Mouse (Mus musculus) brown adipose tissue, adult 24 weeks (tissue): ENCODE results near the gene Bst1. TPM values are rescaled to one million over a fixed set of nuclear protein-coding genes. Genes with fewer than 3 reads are reported as not detected.

Source experiments
- H3K27ac ChIP-seq: fragments of 200-500 bp; replicated peaks from 2 replicates; pipeline ENCODE4 v1.5.1; 2012; ENCODE audit warnings: low read depth, mild to moderate bottlenecking, low read length
- H3K4me1 ChIP-seq: fragments of 200-500 bp; 2 replicates; pipeline ENCODE4 v1.6.1; 2012; ENCODE audit warnings: low read length, mixed read lengths; ENCODE audit not compliant: control insufficient read depth, insufficient read depth, insufficient read length
- H3K4me3 ChIP-seq: fragments of 200-500 bp; 2 replicates; pipeline ENCODE4 v1.5.1; 2012; ENCODE audit warnings: low read depth, mild to moderate bottlenecking, low read length, moderate library complexity; ENCODE audit not compliant: insufficient read depth
- polyA plus RNA-seq: library from polyadenylated mRNA; stranded (reverse); fragments of >200 nt; gene quantifications from 2 replicates; pipeline ENCODE4 v1.2.4, GENCODE M21; 2012; ENCODE audit not compliant: missing spikeins, insufficient read depth, insufficient read length

The Bst1 gene
- polyA plus RNA-seq: 0.75 TPM in 1 of 2 replicates, not detected in the other

DNA sequence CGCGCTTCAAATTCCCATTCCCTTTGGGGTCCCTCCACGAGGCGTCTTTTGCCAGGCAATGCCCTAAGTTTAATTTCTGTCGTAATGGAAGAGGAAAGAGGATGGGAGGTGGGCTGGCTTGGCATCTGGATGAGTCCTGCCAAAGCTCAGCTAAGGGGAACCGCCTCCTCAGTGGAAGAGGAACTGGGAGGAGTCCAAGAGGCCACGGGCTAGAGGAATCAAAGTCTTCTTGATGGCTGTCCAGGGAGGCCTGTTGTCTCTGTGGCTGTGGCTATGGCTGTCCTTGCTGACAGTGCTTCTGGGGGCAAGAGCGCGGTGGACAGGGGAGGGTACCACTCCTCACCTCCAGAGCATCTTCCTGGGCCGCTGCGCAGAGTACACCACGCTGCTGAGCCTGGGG, at the start of gene Bst1:
Bst1 (plus strand) TSS at position 191 of the 400 bp plus-strand sequence.
- Histone ChIP-seq H3K27ac (no peak within 1 kb of the TSS), H3K4me3 (no peak within 1 kb of the TSS), H3K4me1 (no peaks in the 10 kb centered on the region)

- Histone ChIP-seq H3K4me3 (no peak overlapping the region), H3K27ac (no peak overlapping the region), H3K4me1 (no peaks in the 10 kb centered on the region; the same call in 1 of the 2 replicates)
Measured at GRCm38 (mm10) chr5:43770618-43771354, 47.9 kb upstream of the Bst1 start.

DNA sequence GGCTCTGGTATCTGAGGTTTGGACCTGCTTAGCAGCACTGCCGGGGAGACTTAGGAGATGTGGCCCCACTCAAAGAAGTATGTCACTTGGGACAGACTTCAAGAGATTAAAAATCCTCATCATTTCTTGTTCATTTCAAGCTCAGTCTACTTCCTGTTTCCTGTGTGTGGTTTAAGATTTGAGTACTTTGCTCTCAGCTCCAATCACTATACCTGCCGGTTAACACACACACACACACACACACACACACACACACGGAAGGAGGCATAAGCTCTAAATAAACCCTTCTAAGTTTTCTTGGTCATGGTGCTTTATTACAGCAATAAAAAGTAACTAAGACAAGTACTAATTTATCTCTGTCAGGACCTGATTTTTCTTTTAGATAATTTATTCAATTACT, 47.1 kb upstream of the Bst1 start:
- H3K27ac ChIP-seq: no peak overlapping the region
- H3K4me3 ChIP-seq: no peak overlapping the region
- H3K4me1 ChIP-seq: no peaks in the 10 kb centered on the region; the same call in 1 of the 2 replicates

DNA sequence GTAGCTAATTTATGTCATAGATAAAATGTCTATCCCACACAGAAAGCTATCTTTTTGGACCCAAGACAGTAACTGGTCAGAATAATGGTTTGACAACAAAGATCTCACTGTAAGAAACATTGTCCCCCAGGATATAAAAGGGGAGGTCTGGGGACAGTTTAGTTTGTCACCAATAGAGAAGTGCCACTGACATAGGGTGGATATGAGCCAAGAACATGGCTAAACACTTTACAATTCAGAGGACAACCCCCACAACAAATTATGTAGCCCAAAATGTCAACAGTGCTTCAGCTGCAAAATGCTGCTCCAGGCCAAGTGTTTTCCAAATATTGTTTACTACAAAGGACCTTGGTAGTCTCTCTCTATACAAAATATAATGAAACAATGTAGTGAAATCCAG, 42.3 kb upstream of the Bst1 start:
- Histone ChIP-seq H3K4me1 (peaks cover 2% of the 10 kb centered on the region), H3K27ac (no peak overlapping the region)

DNA sequence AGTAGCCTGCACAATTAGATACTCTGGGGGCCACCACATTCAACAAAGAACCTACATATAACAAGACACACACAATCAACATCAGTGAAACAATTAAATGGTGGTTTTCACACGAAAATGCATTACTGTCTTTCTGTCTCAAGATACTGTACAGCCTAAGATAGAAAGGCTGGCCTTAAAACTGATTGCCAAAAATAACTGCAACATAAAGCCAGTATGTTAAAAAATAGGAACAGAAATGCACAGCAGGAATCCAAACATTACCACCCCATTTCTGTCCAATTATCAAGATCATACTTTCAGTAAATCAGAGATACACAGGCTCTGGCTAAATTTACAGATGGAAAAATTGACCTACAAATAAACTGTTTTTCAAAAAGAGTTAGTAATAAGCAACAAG, 41.7 kb upstream of the Bst1 start:
- Histone ChIP-seq H3K27ac (no peak overlapping the region), H3K4me1 (peaks cover 2% of the 10 kb centered on the region; the same call in 1 of the 2 replicates), H3K4me3 (no peak overlapping the region)

More for the DNA sequence above, 42.3 kb upstream of the Bst1 start:
- no peak overlapping the region for H3K4me3 ChIP-seq

DNA sequence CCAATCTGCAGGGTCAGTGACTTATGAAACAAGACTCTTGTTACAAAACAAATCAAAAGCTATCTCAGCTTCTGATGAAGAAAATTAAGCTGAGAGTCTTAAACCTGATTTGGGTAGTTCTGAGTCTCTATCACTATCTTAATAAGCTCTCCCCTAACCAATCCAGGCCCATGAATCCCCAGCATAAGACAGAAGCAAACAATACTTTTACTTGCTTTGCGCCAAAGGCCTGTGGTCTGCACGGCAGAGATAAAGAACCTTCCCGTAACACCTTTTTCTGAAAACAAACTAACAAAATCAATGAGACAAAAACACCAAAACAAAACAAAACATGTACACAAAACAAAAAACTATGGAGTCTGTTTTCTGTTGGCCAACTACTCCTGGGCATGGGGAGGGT, 40.1 kb upstream of the Bst1 start:
- no peak overlapping the region for H3K4me3 ChIP-seq
- H3K4me1 ChIP-seq: peaks cover 2% of the 10 kb centered on the region; the same call in 1 of the 2 replicates
- H3K27ac ChIP-seq: no peak overlapping the region

GRCm38 (mm10) chr5:43781423-43781976, 37.2 kb upstream of the Bst1 start:
- Histone ChIP-seq H3K4me3 (peak overlapping the region; percentile 90), H3K4me1 (peaks cover 2% of the 10 kb centered on the region; the same call in 1 of the 2 replicates), H3K27ac (peak overlapping the region; percentile 51; the same call in 1 of the 2 replicates)

- H3K4me3 ChIP-seq: peak overlapping the region; percentile 90
- peak overlapping the region; percentile 87 for H3K27ac ChIP-seq
Measured at GRCm38 (mm10) chr5:43781977-43782930, 36.4 kb upstream of the Bst1 start.

GRCm38 (mm10) chr5:43783996-43784395, 34.7 kb upstream of the Bst1 start:
- no peak overlapping the region for H3K4me3 ChIP-seq
- no peaks in the 10 kb centered on the region for H3K4me1 ChIP-seq
- no peak overlapping the region for H3K27ac ChIP-seq

More at GRCm38 (mm10) chr5:43781977-43782930, 36.4 kb upstream of the Bst1 start:
- peaks cover 2% of the 10 kb centered on the region; the same call in 1 of the 2 replicates for H3K4me1 ChIP-seq

GRCm38 (mm10) chr5:43786607-43787006, 32.1 kb upstream of the Bst1 start:
- Histone ChIP-seq H3K4me1 (no peaks in the 10 kb centered on the region), H3K27ac (no peak overlapping the region), H3K4me3 (no peak overlapping the region)

DNA sequence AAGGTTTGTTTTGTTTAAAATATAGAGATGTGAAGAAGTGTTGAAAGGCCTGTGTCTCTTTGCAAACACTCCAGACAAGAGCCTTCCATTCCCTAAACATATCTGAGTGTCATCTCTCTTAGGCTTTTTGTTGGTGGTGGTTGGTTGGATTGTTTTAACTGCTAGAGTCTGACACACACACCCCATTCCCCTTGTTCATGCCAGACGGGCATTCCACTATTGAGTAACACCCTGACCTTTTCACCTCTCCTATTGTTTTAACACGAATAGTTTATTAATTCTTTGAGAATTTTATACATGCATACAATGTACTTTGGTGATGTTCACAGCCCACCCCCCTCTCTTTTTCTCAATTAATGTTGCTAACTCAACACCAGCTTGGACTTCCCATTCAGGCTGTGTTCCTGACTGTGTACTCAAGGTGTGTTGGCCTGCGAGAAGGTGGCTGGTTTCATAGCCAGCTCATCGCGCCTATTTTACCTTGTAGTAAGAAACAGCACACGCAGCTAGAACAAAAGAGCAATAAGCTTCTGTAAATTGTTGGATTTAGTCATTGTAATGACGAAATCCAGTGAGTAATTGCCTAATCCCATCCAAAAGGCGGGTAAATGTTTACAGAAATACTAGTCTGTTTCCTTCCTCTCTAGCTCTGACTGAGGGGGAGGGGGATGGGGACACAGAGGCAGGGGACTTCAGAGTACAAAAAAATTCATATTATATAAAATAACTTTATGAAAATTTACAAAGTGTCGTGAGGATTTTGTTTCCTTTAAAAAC, 30.5 kb upstream of the Bst1 start:
- Histone ChIP-seq H3K27ac (no peak overlapping the region), H3K4me1 (no peaks in the 10 kb centered on the region), H3K4me3 (no peak overlapping the region)

GRCm38 (mm10) chr5:43792354-43792753, 26.3 kb upstream of the Bst1 start:
- H3K4me1 ChIP-seq: no peaks in the 10 kb centered on the region
- H3K27ac ChIP-seq: no peak overlapping the region
- no peak overlapping the region for H3K4me3 ChIP-seq

GRCm38 (mm10) chr5:43799530-43799929, 19.2 kb upstream of the Bst1 start:
- Histone ChIP-seq H3K4me1 (no peaks in the 10 kb centered on the region), H3K27ac (no peak overlapping the region; the same call in 1 of the 2 replicates), H3K4me3 (no peak overlapping the region)

DNA sequence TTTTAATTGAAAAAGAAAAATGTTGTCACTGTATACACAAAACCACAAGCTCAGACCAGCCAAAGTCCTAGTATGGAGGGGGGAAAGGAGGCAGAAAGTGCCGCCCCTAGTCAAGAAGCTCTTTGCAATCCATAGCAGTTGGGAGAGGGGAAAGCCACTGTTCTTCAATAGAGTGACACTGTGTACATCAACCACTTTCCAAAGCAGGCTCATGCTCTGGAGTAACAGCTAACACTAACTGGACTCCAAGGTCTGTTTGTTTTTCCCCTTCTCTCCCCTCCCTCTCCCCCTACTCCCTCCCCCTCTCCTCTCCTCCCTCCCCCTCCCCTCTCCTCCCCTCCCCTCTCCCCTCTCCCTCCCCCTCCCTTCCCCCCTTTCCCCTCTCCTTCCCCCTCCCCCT, 18.0 kb upstream of the Bst1 start:
- Histone ChIP-seq H3K27ac (no peak overlapping the region), H3K4me3 (no peak overlapping the region), H3K4me1 (no peaks in the 10 kb centered on the region)
